In the genomic region with DNA sequence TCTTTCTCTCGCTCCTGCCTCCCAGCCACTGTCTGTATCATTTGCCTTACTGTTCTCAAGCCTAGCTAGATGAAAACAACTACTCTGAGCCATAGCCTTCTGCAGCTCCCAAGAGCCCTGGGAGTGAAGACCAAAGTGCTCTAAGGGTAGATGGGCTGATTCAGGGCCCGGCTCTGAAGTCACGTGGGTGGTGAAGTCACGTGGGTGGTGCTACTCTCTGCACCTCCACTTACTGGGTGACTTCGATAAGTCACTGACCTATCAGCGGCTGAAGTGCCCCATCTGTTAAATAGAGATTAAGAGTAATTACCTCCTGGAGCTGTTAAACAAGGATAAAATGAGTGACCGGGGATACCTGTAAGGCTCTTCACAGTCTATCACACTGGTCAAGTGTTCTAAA, we compare ENCODE assay signal across 10 mouse cellular contexts. TPM values are rescaled to one million over a fixed set of nuclear protein-coding genes. Genes with fewer than 3 reads are reported as not detected.
DNase-seq lines count a peak whose midpoint lies in the region; ATAC-seq and TF ChIP-seq lines count a peak whose summit lies in the region.
"Had no signal": no experiment of that assay in that cellular context is flagged by ENCODE, and none has a peak within 500 bp of the region (broad histone marks: within the 10 kb centered on the region; RNA-seq: fewer than 3 reads in every experiment).

No protein-coding gene starts in this region.

- ATAC-seq in heart, embryonic 12.5 days (ENCODE audit: insufficient number of reproducible peaks, low FRiP score) = peak; percentile 94
- no peak for ATAC-seq in limb, embryonic 12.5 days (ENCODE audit: insufficient number of reproducible peaks, insufficient read depth, low FRiP score, low TSS enrichment, low read depth)
- ATAC-seq in midbrain, embryonic 11.5 days (ENCODE audit: low FRiP score) = no peak
- no peak for ATAC-seq in neural tube, embryonic 15.5 days (ENCODE audit: low FRiP score)

- H3K9ac ChIP-seq in heart, embryonic 12.5 days = no peak overlapping the region
- H3K9ac ChIP-seq in limb, embryonic 12.5 days (replicated peaks) = no peak overlapping the region
- no peak overlapping the region for H3K9ac ChIP-seq in midbrain, embryonic 11.5 days (ENCODE audit: low read length)
- no peak overlapping the region for H3K9ac ChIP-seq in neural tube, embryonic 15.5 days (replicated peaks)

- peak overlapping the region; percentile 38 for H3K27ac ChIP-seq in heart, embryonic 12.5 days (ENCODE audit: poor library complexity, severe bottlenecking)
- peak overlapping the region; percentile 86 for H3K27ac ChIP-seq in bone marrow, adult 2 months (ENCODE audit: control insufficient read depth, insufficient read depth, low read depth, low read length, poor library complexity)
- H3K27ac ChIP-seq in limb, embryonic 12.5 days = peak overlapping the region; percentile 41; the same call in 1 of the 2 replicates
- H3K27ac ChIP-seq in midbrain, embryonic 11.5 days (ENCODE audit: low read depth, low read length) = no peak overlapping the region
- no peak overlapping the region for H3K27ac ChIP-seq in neural tube, embryonic 15.5 days (replicated peaks)

- no peaks in the 10 kb centered on the region for H3K9me3 ChIP-seq in heart, embryonic 12.5 days (replicated peaks)
- no peaks in the 10 kb centered on the region for H3K9me3 ChIP-seq in limb, embryonic 12.5 days
- H3K9me3 ChIP-seq in midbrain, embryonic 11.5 days (ENCODE audit: control insufficient read depth, low read length) = no peaks in the 10 kb centered on the region
- no peaks in the 10 kb centered on the region for H3K9me3 ChIP-seq in neural tube, embryonic 15.5 days (replicated peaks)

- H3K4me2 ChIP-seq in heart, embryonic 12.5 days = peak overlapping the region; percentile 4
- no peak overlapping the region for H3K4me2 ChIP-seq in limb, embryonic 12.5 days
- H3K4me2 ChIP-seq in midbrain, embryonic 11.5 days = no peak overlapping the region
- no peak overlapping the region for H3K4me2 ChIP-seq in neural tube, embryonic 15.5 days

- H3K4me1 ChIP-seq in heart, embryonic 12.5 days (replicated peaks) = peaks cover 17% of the 10 kb centered on the region; the same call in 1 of the 2 replicates
- peaks cover 18% of the 10 kb centered on the region for H3K4me1 ChIP-seq in bone marrow, adult 2 months (ENCODE audit: control insufficient read depth, insufficient read depth, low read length)
- H3K4me1 ChIP-seq in limb, embryonic 12.5 days (replicated peaks) = peaks cover 14% of the 10 kb centered on the region
- no peaks in the 10 kb centered on the region for H3K4me1 ChIP-seq in midbrain, embryonic 11.5 days (ENCODE audit: control insufficient read depth, insufficient read depth, low read length)
- H3K4me1 ChIP-seq in neural tube, embryonic 15.5 days = peaks cover 10% of the 10 kb centered on the region

- WGBS in heart, embryonic 12.5 days = 36% methylated on average over 7 of the region's 7 CpGs
- 20% methylated on average over 7 of the region's 7 CpGs for WGBS in bone marrow, adult 2 months
- 60% methylated on average over 7 of the region's 7 CpGs for WGBS in limb, embryonic 12.5 days
- WGBS in midbrain, embryonic 11.5 days = 81% methylated on average over 7 of the region's 7 CpGs
- 74% methylated on average over 7 of the region's 7 CpGs for WGBS in neural tube, embryonic 15.5 days

- peaks cover 27% of the 10 kb centered on the region for H3K27me3 ChIP-seq in heart, embryonic 12.5 days (replicated peaks)
- peaks cover 25% of the 10 kb centered on the region for H3K27me3 ChIP-seq in limb, embryonic 12.5 days
- peaks cover 13% of the 10 kb centered on the region for H3K27me3 ChIP-seq in midbrain, embryonic 11.5 days (ENCODE audit: control insufficient read depth, insufficient read depth, low read length)
- H3K27me3 ChIP-seq in neural tube, embryonic 15.5 days (replicated peaks) = peaks cover 16% of the 10 kb centered on the region

- peaks cover 35% of the 10 kb centered on the region for H3K36me3 ChIP-seq in heart, embryonic 12.5 days
- H3K36me3 ChIP-seq in limb, embryonic 12.5 days = peaks cover 36% of the 10 kb centered on the region
- peaks cover 2% of the 10 kb centered on the region; the same call in 1 of the 2 replicates for H3K36me3 ChIP-seq in midbrain, embryonic 11.5 days (ENCODE audit: control insufficient read depth, insufficient read depth, low read length)
- peaks cover 31% of the 10 kb centered on the region for H3K36me3 ChIP-seq in neural tube, embryonic 15.5 days

- intact Hi-C loops in heart, postnatal 14 days (cut with DNase I) = no loop called here

- TF ChIP-seq POLR2A in bone marrow, adult 2 months (IDR thresholded peaks at IDR 0.05; ENCODE audit: borderline replicate concordance, control insufficient read depth, low read depth, low read length) = no peak

- no peak for DNase-seq in heart, postnatal 14 days
- peak; percentile 5 for DNase-seq in 3T3-L1 (ENCODE audit: low read depth, low spot score)
- no peak for DNase-seq in ovary, adult 18-20 months (ENCODE audit: low spot score)
- no peak for DNase-seq in midbrain, embryonic 11.5 days (ENCODE audit: low spot score, missing footprints)
- DNase-seq: lung, postnatal 36 days had no signal

- no peak overlapping the region for H3K4me3 ChIP-seq in heart, embryonic 12.5 days
- H3K4me3 ChIP-seq in bone marrow, adult 2 months (replicated peaks; ENCODE audit: control insufficient read depth, low read depth, low read length) = peak overlapping the region; percentile 15
- no peak overlapping the region for H3K4me3 ChIP-seq in limb, embryonic 12.5 days (replicated peaks)
- no peak overlapping the region for H3K4me3 ChIP-seq in midbrain, embryonic 11.5 days (ENCODE audit: low read depth, low read length)
- no peak overlapping the region for H3K4me3 ChIP-seq in neural tube, embryonic 15.5 days (replicated peaks)

- TF ChIP-seq CTCF in bone marrow, adult 2 months (IDR thresholded peaks at IDR 0.05; ENCODE audit: control insufficient read depth, insufficient read depth, low read length) = no peak

RNA-seq across cellular contexts. Expression of gene Tnk1, which starts 4.5 kb away (rescaled TPM):
- 0.28 and 0.32 TPM in 2 replicates for polyA plus RNA-seq in heart, embryonic 12.5 days (2016; fragmentation: Nextera tagmentation; extraction: Ambion mirVana)
- total RNA-seq in heart, postnatal 14 days (2021) = under 1 TPM in 1 of 2 experiments, not detected in 1; 0.24 TPM
- 2.9 and 5.4 TPM in 2 replicates for polyA plus RNA-seq in bone marrow, adult 2 months (2011; ENCODE audit: insufficient read depth, insufficient read length, low replicate concordance, missing spikeins)
- polyA plus RNA-seq in limb, embryonic 12.5 days (2016; fragmentation: Nextera tagmentation; extraction: Ambion mirVana) = 1.6 and 2.3 TPM in 2 replicates
- polyA plus RNA-seq in midbrain, embryonic 11.5 days (2014; fragmentation: Nextera tagmentation; extraction: Ambion mirVana) = 0.44 and 0.48 TPM in 2 replicates
- polyA plus RNA-seq in neural tube, embryonic 15.5 days (2015; fragmentation: Nextera tagmentation; extraction: Ambion mirVana) = 0.19 and 1.9 TPM in 2 replicates

RNA-seq across cellular contexts. Expression of gene Plscr3, which starts 7.8 kb away (rescaled TPM):
- polyA plus RNA-seq in heart, embryonic 12.5 days (2016; fragmentation: Nextera tagmentation; extraction: Ambion mirVana) = 77.9 and 82.3 TPM in 2 replicates
- total RNA-seq in heart, postnatal 14 days (2021) = 10 to 100 TPM; 34.0 to 35.9 TPM
- polyA plus RNA-seq in bone marrow, adult 2 months (2011; ENCODE audit: insufficient read depth, insufficient read length, low replicate concordance, missing spikeins) = 38.3 and 50.9 TPM in 2 replicates
- polyA plus RNA-seq in limb, embryonic 12.5 days (2016; fragmentation: Nextera tagmentation; extraction: Ambion mirVana) = 111 and 120 TPM in 2 replicates
- polyA plus RNA-seq in midbrain, embryonic 11.5 days (2014; fragmentation: Nextera tagmentation; extraction: Ambion mirVana) = 61.7 and 65.3 TPM in 2 replicates
- polyA plus RNA-seq in neural tube, embryonic 15.5 days (2015; fragmentation: Nextera tagmentation; extraction: Ambion mirVana) = 44.3 and 53.1 TPM in 2 replicates

RNA-seq across cellular contexts. Expression of gene Tmem256, which starts 15.7 kb away (rescaled TPM):
- 289 and 297 TPM in 2 replicates for polyA plus RNA-seq in heart, embryonic 12.5 days (2016; fragmentation: Nextera tagmentation; extraction: Ambion mirVana)
- 100 to 1,000 TPM; 134 to 138 TPM for total RNA-seq in heart, postnatal 14 days (2021)
- 180 and 202 TPM in 2 replicates for polyA plus RNA-seq in bone marrow, adult 2 months (2011; ENCODE audit: insufficient read depth, insufficient read length, low replicate concordance, missing spikeins)
- 346 and 353 TPM in 2 replicates for polyA plus RNA-seq in limb, embryonic 12.5 days (2016; fragmentation: Nextera tagmentation; extraction: Ambion mirVana)
- 285 and 287 TPM in 2 replicates for polyA plus RNA-seq in midbrain, embryonic 11.5 days (2014; fragmentation: Nextera tagmentation; extraction: Ambion mirVana)
- 368 and 430 TPM in 2 replicates for polyA plus RNA-seq in neural tube, embryonic 15.5 days (2015; fragmentation: Nextera tagmentation; extraction: Ambion mirVana)

RNA-seq across cellular contexts. Expression of gene Nlgn2, which starts 16.4 kb away (rescaled TPM):
- 1.8 and 2.3 TPM in 2 replicates for polyA plus RNA-seq in heart, embryonic 12.5 days (2016; fragmentation: Nextera tagmentation; extraction: Ambion mirVana)
- 10 to 100 TPM in 1 of 2 experiments, 1 to 10 TPM in 1; 7.9 to 10.4 TPM for total RNA-seq in heart, postnatal 14 days (2021)
- 5.3 and 6.0 TPM in 2 replicates for polyA plus RNA-seq in bone marrow, adult 2 months (2011; ENCODE audit: insufficient read depth, insufficient read length, low replicate concordance, missing spikeins)
- 8.4 and 9.1 TPM in 2 replicates for polyA plus RNA-seq in limb, embryonic 12.5 days (2016; fragmentation: Nextera tagmentation; extraction: Ambion mirVana)
- polyA plus RNA-seq in midbrain, embryonic 11.5 days (2014; fragmentation: Nextera tagmentation; extraction: Ambion mirVana) = 9.9 and 10.3 TPM in 2 replicates
- 19.4 and 21.4 TPM in 2 replicates for polyA plus RNA-seq in neural tube, embryonic 15.5 days (2015; fragmentation: Nextera tagmentation; extraction: Ambion mirVana)

RNA-seq across cellular contexts. Expression of gene Tmem95, which starts 23.8 kb away (rescaled TPM):
- polyA plus RNA-seq in heart, embryonic 12.5 days (2016; fragmentation: Nextera tagmentation; extraction: Ambion mirVana) = not detected in 2 replicates
- total RNA-seq in heart, postnatal 14 days (2021) = not detected
- not detected in 2 replicates for polyA plus RNA-seq in bone marrow, adult 2 months (2011; ENCODE audit: insufficient read depth, insufficient read length, low replicate concordance, missing spikeins)
- polyA plus RNA-seq in limb, embryonic 12.5 days (2016; fragmentation: Nextera tagmentation; extraction: Ambion mirVana) = not detected in 2 replicates
- polyA plus RNA-seq in midbrain, embryonic 11.5 days (2014; fragmentation: Nextera tagmentation; extraction: Ambion mirVana) = not detected in 2 replicates
- polyA plus RNA-seq in neural tube, embryonic 15.5 days (2015; fragmentation: Nextera tagmentation; extraction: Ambion mirVana) = not detected in 2 replicates
- polyA plus RNA-seq: heart, embryonic 16.5 days had no signal

Comparison
In these comparisons a context has a peak if more than half of its experiments do, and no peak if none do; other contexts are left out.
1. H3K27ac ChIP-seq: peak in heart, embryonic 12.5 days (single experiment), bone marrow, adult 2 months (single experiment) and limb, embryonic 12.5 days (single experiment); none in midbrain, embryonic 11.5 days (single experiment) and neural tube, embryonic 15.5 days (single experiment).